Mouse (Mus musculus): Measurements from ENCODE around the gene Nrip1.

DNA sequence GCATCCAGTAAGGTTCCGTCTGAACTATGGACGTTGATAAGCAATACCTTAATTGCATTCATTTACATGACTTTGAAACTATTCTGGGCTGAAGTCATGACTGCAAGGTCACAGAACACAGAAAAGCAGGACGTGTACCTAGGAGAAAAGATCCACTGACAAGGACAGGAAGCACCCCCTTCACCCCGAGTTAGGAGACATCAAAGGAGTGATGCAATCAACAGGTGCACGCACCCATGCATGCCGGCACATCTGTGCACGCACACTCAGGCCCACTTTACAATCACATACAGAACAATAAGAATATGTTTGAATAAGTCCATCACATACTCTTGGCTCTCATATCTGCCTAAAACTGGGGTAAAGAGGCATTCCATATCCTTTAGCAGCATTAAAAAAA is 19.3 kb downstream of the Nrip1 start:
- no peak for TF ChIP-seq POLR2A (IDR thresholded peaks at IDR 0.05; ENCODE audit: low read depth, low read length)
- no peak for TF ChIP-seq JUN (IDR thresholded peaks at IDR 0.05; ENCODE audit: insufficient read depth, low read depth, low read length)
- TF ChIP-seq E2F4 (IDR thresholded peaks at IDR 0.05; ENCODE audit: insufficient replicate concordance, low read depth, low read length), result no peak
- TF ChIP-seq CTCF (conservative IDR thresholded peaks at IDR 0.05 in 1 of 2, IDR thresholded peaks at IDR 0.05 in 1 of 2; ENCODE audit: low read depth in 2 of 2, low read length in 2 of 2), result no peak
- no peak for TF ChIP-seq POLR2AphosphoS2 (IDR thresholded peaks at IDR 0.05; ENCODE audit: low read depth, low read length)
- TF ChIP-seq NRF1 (IDR thresholded peaks at IDR 0.05; ENCODE audit: low read depth, low read length), result no peak
- TF ChIP-seq SMC3 (IDR thresholded peaks at IDR 0.05; ENCODE audit: low read depth, low read length), result no peak
- TF ChIP-seq EP300 (IDR thresholded peaks at IDR 0.05; ENCODE audit: low read length), result no peak
- TF ChIP-seq SIN3A (IDR thresholded peaks at IDR 0.05; ENCODE audit: low read length), result no peak
- no peak for TF ChIP-seq ELF1 (IDR thresholded peaks at IDR 0.05; ENCODE audit: low read depth, low read length)
- no peak for TF ChIP-seq IRF4 (IDR thresholded peaks at IDR 0.05; ENCODE audit: low read depth, low read length)
- TF ChIP-seq MAZ (IDR thresholded peaks at IDR 0.05; ENCODE audit: low read depth, low read length), result no peak
- TF ChIP-seq ZC3H11A (IDR thresholded peaks at IDR 0.05; ENCODE audit: low read depth, low read length), result no peak
- TF ChIP-seq MAFK (IDR thresholded peaks at IDR 0.05; ENCODE audit: insufficient replicate concordance, low read length), result no peak

Measured in CH12.LX (cell line).